Mouse (Mus musculus): ENCODE results near the gene Dop1b.
"Not testable (repeated sequence)": the region's sequence is repeated elsewhere in the genome, so short reads cannot be mapped to it uniquely, and the experiment has no call there.

The Dop1b gene

GRCm38 (mm10) chr16:93711411-93712188 lies at the start of gene Dop1b:
Dop1b (plus strand) TSS chr16:93711904.
- peak; percentile 99 for DNase-seq (ENCODE audit: low spot score)

GRCm38 (mm10) chr16:93667976-93668375 lies 43.7 kb upstream of the Dop1b start:
- no peak for DNase-seq (ENCODE audit: low spot score)

- no peak for DNase-seq (ENCODE audit: low spot score)
Observed at GRCm38 (mm10) chr16:93669521-93669920, 42.2 kb upstream of the Dop1b start.

- peak; percentile 42 for DNase-seq (ENCODE audit: low spot score)
Observed at GRCm38 (mm10) chr16:93670466-93670865, 41.2 kb upstream of the Dop1b start.

GRCm38 (mm10) chr16:93671064-93671463 lies 40.6 kb upstream of the Dop1b start:
- DNase-seq (ENCODE audit: low spot score): no peak

GRCm38 (mm10) chr16:93676376-93676775 lies 35.3 kb upstream of the Dop1b start:
- DNase-seq (ENCODE audit: low spot score): no peak

- no peak for DNase-seq (ENCODE audit: low spot score)
Observed at GRCm38 (mm10) chr16:93678206-93678605, 33.5 kb upstream of the Dop1b start.

GRCm38 (mm10) chr16:93679165-93679564 lies 32.5 kb upstream of the Dop1b start:
- no peak for DNase-seq (ENCODE audit: low spot score)

GRCm38 (mm10) chr16:93682156-93682688 lies 29.5 kb upstream of the Dop1b start:
- peak; percentile 13 for DNase-seq (ENCODE audit: low spot score)

GRCm38 (mm10) chr16:93682689-93683507 lies 28.8 kb upstream of the Dop1b start, which contains the start of gene Cbr3:
Cbr3 (plus strand) TSS chr16:93683215.
- DNase-seq (ENCODE audit: low spot score): peak; percentile 82

GRCm38 (mm10) chr16:93683508-93684236 lies 28.0 kb upstream of the Dop1b start:
- peak; percentile 52 for DNase-seq (ENCODE audit: low spot score)

GRCm38 (mm10) chr16:93684441-93684840 lies 27.3 kb upstream of the Dop1b start:
- DNase-seq (ENCODE audit: low spot score): peak; percentile 16

- not testable (repeated sequence) for DNase-seq (ENCODE audit: low spot score)
Observed at GRCm38 (mm10) chr16:93685783-93686182, 25.9 kb upstream of the Dop1b start.

- no peak for DNase-seq (ENCODE audit: low spot score)
Observed at GRCm38 (mm10) chr16:93686421-93686820, 25.3 kb upstream of the Dop1b start.

- DNase-seq (ENCODE audit: low spot score): no peak
Observed at GRCm38 (mm10) chr16:93686945-93687344, 24.8 kb upstream of the Dop1b start.

- no peak for DNase-seq (ENCODE audit: low spot score)
Observed at GRCm38 (mm10) chr16:93691206-93691841, 20.4 kb upstream of the Dop1b start.

GRCm38 (mm10) chr16:93692744-93693143 lies 19.0 kb upstream of the Dop1b start:
- no peak for DNase-seq (ENCODE audit: low spot score)

- no peak for DNase-seq (ENCODE audit: low spot score)
Observed at GRCm38 (mm10) chr16:93707116-93707515, 4.6 kb upstream of the Dop1b start.

GRCm38 (mm10) chr16:93709217-93709616 lies 2.5 kb upstream of the Dop1b start:
- no peak for DNase-seq (ENCODE audit: low spot score)

GRCm38 (mm10) chr16:93710924-93711323 lies 780 bp upstream of the Dop1b start:
- DNase-seq (ENCODE audit: low spot score): peak; percentile 89

- no peak for DNase-seq (ENCODE audit: low spot score)
Observed at GRCm38 (mm10) chr16:93712189-93712885, 633 bp downstream of the Dop1b start.

Measured in embryo, embryonic 10 days (tissue).